Mouse (Mus musculus) lung, embryonic 15.5 days (tissue): Measurements from ENCODE around the gene Cdiptos. TPM values are rescaled to one million over a fixed set of nuclear protein-coding genes. Genes with fewer than 3 reads are reported as not detected.

ENCODE experiments used
- ATAC-seq: fragments of 200-750 bp; cut with Nextera tagmentation; 2 replicates; pipeline ENCODE4 v1.8.0; 2017; ENCODE audit warnings: moderate number of reproducible peaks, borderline replicate concordance; ENCODE audit not compliant: low FRiP score, low TSS enrichment; ENCODE audit errors: extremely low read depth
- H3K27ac ChIP-seq: fragments of 300-500 bp; sonication (generic); 2 replicates; pipeline ENCODE4 v1.5.1; 2015; ENCODE audit warnings: moderate library complexity, mild to moderate bottlenecking, inconsistent platforms
- H3K27me3 ChIP-seq: fragments of 300-500 bp; sonication (generic); 2 replicates; pipeline ENCODE4 v1.6.1; 2015; ENCODE audit warnings: inconsistent platforms
- H3K36me3 ChIP-seq: fragments of 300-500 bp; sonication (generic); 2 replicates; pipeline ENCODE4 v1.6.1; 2015; ENCODE audit warnings: inconsistent platforms
- H3K4me1 ChIP-seq: fragments of 300-500 bp; sonication (generic); 2 replicates; pipeline ENCODE4 v1.6.1; 2015; ENCODE audit warnings: inconsistent platforms
- H3K4me2 ChIP-seq: fragments of 300-500 bp; sonication (generic); 2 replicates; pipeline ENCODE4 v1.6.1; 2015; ENCODE audit warnings: inconsistent platforms, mild to moderate bottlenecking, moderate library complexity
- H3K4me3 ChIP-seq: fragments of 300-500 bp; sonication (generic); 2 replicates; pipeline ENCODE4 v1.5.1; 2015; ENCODE audit warnings: mild to moderate bottlenecking, inconsistent platforms
- H3K9ac ChIP-seq: fragments of 300-500 bp; sonication (generic); 2 replicates; pipeline ENCODE4 v1.6.1; 2015; ENCODE audit warnings: inconsistent platforms
- H3K9me3 ChIP-seq: fragments of 300-500 bp; sonication (generic); 2 replicates; pipeline ENCODE4 v1.6.1; 2016; ENCODE audit warnings: inconsistent platforms
- whole genome bisulfite sequencing: fragments of 180-500 bp; shearing (Covaris S2); methylation state at CpG from one replicate; pipeline ENCODE4 v1.1.7; 2015; 5-methylcytosine and 5-hydroxymethylcytosine counted together
- polyA plus RNA-seq: library from polyadenylated mRNA; unstranded; fragments of >200 nt; fragmentation: Nextera tagmentation; extraction: Ambion mirVana; gene quantifications from 2 replicates; pipeline ENCODE4 v1.2.1, GENCODE M21; 2015

The Cdiptos gene
- 1.3 and 2.1 TPM in 2 replicates for polyA plus RNA-seq

DNA sequence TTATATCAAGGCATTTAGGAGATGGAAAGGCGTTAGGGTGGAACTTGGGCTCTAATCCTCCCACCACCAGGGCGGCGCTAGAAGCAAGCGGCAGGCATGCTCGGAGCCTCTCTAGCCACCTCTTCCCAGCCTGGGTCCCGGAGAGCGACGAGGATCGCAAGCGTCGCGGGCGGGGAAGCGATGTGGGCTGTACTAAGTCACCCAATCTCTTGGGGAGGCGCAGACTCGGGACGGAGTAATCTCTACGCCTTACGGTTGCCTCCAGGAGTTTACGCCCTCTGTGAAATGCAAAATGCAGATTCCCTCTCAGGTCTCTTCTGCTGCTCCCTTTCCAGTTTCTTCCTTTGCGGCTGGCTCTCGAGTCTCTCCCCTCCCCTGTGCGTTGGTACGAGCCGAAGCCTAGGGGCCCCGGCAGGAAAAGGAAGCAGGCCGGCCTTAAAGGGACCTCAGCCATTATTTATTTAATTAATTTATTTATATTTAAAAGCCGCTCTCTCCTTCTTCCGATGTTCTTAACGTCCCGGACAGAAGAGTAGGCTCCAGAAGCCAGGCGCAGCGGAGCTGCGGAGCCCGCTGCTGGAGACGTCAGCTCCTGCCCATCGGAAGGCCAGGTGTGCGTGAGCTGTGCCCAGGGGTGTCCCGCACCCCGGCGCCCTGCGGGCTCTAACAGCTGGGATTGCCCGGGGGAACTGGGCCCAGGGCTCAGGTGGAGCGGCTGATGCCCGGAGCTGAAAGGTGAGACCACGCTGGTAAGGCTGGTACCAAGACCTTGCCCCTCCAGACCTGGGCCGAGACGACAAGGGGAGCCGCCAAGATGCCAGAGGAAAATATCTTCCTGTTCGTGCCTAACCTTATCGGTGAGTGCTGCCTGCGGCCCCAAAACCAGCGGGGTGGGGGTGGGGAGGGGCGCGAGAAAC, at the start of gene Cdiptos:
TSS of gene Cdiptos (minus strand) at position 149 of the 917 bp plus-strand sequence.
- Histone ChIP-seq H3K36me3 (peaks cover 26% of the 10 kb centered on the region; the same call in 1 of the 2 replicates), H3K9me3 (no peaks in the 10 kb centered on the region), H3K4me3 (peak within 1 kb of the TSS; percentile 91), H3K27ac (peak within 1 kb of the TSS; percentile 95), H3K4me1 (peaks cover 17% of the 10 kb centered on the region), H3K27me3 (no peaks in the 10 kb centered on the region), H3K4me2 (peak within 1 kb of the TSS; percentile 71), H3K9ac (peak within 1 kb of the TSS; percentile 99)
- WGBS: under 1% methylated on average over 52 of the region's 55 CpGs
- peak; percentile 96 for ATAC-seq

DNA sequence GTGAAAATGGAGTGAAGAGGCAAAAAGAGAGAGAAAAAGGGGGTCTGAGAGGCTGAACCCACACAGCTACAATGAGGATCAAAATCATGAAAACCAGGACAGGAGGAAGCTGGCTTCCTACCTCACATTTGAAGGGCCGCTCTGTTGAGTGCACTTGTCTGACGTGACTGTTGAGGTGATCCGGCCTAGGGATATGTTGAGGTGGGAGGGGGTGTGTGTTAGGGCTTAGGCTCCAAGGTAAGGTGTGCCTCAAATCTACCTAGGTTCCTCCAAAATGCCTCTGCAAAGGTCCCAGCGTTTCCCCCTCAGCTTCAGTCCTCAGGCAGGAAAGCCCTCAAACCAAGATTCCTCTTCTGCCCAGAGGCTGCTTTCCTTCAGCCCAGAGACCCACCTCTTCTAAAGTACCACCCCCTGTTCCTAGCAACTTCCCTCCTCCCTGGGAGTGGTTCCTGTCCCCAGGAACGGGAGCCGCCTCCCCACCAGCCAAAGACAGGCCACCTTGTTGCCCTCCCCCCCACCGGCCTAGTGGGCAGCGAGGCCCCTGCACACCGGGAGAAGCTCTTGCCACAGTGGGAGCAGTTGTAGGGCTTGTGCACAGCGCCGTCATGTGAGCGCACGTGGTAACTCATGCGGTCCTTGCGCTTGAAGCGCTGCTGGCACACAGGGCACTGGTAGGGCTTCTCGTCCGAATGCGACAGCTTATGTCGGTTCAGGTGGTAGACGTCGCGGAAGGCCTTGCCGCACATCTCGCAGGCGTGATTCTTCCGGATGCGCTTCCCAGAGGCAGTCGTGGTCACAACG, 49.1 kb upstream of the Cdiptos start:
- Histone ChIP-seq H3K27me3 (no peaks in the 10 kb centered on the region), H3K9ac (peak overlapping the region; percentile 98), H3K9me3 (no peaks in the 10 kb centered on the region), H3K4me1 (peaks cover 57% of the 10 kb centered on the region), H3K27ac (peak overlapping the region; percentile 99), H3K4me2 (peak overlapping the region; percentile 80), H3K4me3 (peak overlapping the region; percentile 86), H3K36me3 (peaks cover 43% of the 10 kb centered on the region)
- peak; percentile 11; the same call in 1 of the 2 replicates for ATAC-seq
- WGBS: under 1% methylated on average over 30 of the region's 30 CpGs

DNA sequence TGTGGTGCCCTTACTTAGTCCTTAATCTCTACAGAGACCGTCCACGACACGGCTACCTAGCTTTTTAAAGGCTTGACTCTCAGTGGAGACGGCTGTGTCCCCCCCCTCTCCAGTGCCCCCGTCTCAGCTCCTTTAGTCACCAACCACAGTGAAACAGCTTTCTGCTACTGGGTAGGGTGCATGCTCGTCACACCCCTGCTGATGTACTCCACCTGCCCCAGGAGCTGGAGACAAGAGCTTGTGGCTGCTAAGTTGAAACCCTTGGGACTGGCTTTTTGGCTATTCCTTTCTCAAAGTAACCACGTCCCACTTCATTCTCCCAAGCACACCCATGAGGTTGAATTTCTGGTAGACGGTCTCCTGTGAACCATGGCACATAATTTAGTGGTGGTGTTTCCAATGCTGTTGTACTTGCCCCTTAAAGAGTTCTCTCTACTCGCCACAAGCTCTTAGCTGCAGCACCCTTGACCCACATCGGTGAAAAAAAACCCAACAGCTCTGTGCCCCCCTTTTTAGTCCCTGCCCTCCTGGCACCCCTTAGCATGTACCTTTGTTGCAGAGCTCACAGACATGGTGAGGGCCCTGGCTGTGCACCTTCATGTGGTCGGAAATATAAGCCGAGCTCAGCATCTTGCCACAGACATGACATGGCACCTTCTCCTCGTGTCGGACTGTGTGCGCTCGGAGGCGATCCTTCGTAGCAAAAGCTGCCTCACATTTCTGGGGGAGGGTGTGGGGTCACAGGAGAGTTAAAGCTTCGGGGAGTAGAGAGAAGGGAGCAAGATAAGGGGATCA, 48.2 kb upstream of the Cdiptos start:
- Histone ChIP-seq H3K4me2 (peak overlapping the region; percentile 80), H3K9ac (peak overlapping the region; percentile 98), H3K36me3 (peaks cover 34% of the 10 kb centered on the region), H3K27me3 (no peaks in the 10 kb centered on the region), H3K27ac (0 out of 2 replicates have a peak overlapping the region, but pooled peaks have one; percentile 99), H3K9me3 (no peaks in the 10 kb centered on the region), H3K4me1 (peaks cover 66% of the 10 kb centered on the region), H3K4me3 (peak overlapping the region; percentile 86)
- 19% methylated on average over 19 of the region's 19 CpGs for WGBS
- ATAC-seq: no peak

DNA sequence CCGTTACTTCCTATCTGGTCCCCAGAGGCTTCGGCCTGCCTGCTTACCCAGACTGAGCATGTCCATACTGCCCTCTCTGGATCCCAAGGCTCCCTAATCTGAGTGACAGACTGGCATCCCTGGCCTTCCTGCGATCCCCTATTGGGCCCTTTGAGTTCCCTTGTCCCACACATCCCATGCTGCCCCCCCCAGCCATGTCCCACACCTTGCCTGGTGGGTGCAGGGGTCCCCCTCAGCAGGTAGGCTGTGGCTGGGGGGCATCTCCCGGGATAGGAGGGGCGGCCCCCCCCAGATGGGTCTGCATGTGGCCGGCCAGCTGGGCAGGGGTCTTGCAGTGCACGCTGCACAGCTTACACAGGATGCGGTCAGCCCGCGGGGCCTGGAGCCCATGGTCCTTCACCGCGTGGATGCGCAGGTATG, 47.4 kb upstream of the Cdiptos start:
- Histone ChIP-seq H3K4me3 (peak overlapping the region; percentile 86), H3K27me3 (no peaks in the 10 kb centered on the region), H3K4me1 (peaks cover 72% of the 10 kb centered on the region), H3K27ac (no peak overlapping the region), H3K4me2 (peak overlapping the region; percentile 80), H3K36me3 (peaks cover 26% of the 10 kb centered on the region), H3K9ac (peak overlapping the region; percentile 98), H3K9me3 (no peaks in the 10 kb centered on the region)
- WGBS: 71% methylated on average over 13 of the region's 13 CpGs
- no peak for ATAC-seq

DNA sequence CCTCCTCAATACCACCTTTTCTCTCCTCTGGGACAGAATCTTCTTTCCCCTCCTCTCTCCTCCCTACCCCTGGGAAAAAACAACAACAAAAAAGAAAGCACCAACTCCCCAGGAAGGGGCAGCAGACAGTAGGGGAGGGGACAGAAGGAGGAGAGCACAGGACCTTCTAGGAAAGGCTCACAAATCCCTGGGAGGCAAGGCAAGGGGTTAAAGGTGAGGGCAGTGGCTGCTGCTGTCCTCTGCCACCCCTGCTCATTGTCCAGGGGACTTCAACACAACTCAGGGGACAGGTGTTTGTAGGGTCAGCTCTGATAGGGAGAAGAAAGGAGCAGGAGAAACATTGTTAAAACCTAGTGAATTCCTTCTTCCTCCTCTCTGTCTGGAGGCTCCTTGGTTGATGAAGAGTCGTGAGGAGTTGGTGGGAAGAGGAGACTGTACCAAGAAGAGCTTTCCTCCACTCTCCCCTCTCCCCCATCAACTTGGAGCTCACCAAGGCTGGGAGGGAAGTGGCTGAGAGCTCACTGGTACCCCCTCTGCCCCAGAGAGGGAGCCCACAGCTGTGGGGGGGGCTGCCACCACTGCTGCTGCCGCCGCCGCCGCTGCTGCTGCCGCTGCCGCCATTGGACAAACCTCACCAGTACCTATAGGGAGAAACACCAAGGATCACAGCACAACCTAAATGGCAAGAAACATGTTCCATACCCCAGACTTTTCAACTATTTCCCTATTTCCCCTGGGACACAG, 46.8 kb upstream of the Cdiptos start:
- Histone ChIP-seq H3K9me3 (no peaks in the 10 kb centered on the region), H3K4me2 (peak overlapping the region; percentile 80), H3K27me3 (no peaks in the 10 kb centered on the region), H3K4me1 (peaks cover 72% of the 10 kb centered on the region), H3K9ac (no peak overlapping the region), H3K36me3 (peaks cover 26% of the 10 kb centered on the region), H3K4me3 (no peak overlapping the region), H3K27ac (peak overlapping the region; percentile 42; the same call in 1 of the 2 replicates)
- WGBS: 74% methylated on average over 7 of the region's 7 CpGs
- ATAC-seq: no peak

DNA sequence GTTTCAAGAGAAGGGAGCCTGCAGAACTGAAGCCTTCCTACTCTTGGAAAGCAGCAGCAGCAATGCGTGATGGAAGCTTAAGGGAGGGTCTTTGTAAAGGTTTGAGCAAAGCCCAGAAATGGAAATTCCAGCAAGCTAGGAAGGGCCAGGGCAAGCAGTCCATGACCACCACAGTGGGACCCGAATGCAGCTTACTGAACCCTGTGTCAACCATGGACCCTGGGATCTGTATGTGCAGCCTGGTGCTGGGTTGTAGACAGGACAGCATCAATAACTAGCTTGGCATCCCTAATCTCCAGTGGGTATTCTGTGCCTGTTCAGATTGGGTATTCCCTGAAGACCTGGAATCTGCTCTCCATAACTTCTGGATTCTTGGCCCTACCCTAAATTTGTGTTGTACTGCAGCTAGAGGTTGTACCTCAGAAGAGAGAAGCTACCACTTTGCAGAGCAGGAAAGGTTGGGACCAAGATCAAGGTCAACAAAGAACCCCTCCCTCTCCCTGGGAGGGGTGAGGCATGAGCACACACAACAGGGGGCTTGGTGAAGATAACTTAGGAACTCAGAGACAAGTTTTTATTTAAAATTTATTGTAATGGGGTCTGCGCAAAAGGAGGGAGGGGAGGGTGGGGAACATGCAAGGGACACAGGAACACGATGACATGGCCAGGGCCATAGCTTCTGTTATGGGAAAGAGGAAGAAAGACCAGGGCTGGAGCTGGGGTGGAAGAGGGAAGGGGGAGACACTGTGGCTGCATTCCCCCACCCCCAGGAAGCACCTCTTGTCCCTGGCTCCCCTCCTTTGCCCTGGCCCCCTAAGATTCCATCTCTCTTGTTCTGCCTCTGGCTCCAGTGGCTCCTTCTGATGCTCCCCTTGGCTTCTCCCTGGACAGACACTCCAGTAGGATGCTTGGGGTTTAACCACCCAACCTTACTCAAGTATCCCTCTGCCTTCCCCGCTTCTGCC, 45.9 kb upstream of the Cdiptos start:
- no peaks in the 10 kb centered on the region for H3K9me3 ChIP-seq
- peak overlapping the region; percentile 88 for H3K4me2 ChIP-seq
- peaks cover 26% of the 10 kb centered on the region for H3K36me3 ChIP-seq
- H3K4me1 ChIP-seq: peaks cover 73% of the 10 kb centered on the region
- peak overlapping the region; percentile 56 for H3K9ac ChIP-seq
- ATAC-seq: no peak
- 40% methylated on average over 5 of the region's 5 CpGs for WGBS
- H3K27ac ChIP-seq: peak overlapping the region; percentile 83
- H3K27me3 ChIP-seq: no peaks in the 10 kb centered on the region
- H3K4me3 ChIP-seq: peak overlapping the region; percentile 47

DNA sequence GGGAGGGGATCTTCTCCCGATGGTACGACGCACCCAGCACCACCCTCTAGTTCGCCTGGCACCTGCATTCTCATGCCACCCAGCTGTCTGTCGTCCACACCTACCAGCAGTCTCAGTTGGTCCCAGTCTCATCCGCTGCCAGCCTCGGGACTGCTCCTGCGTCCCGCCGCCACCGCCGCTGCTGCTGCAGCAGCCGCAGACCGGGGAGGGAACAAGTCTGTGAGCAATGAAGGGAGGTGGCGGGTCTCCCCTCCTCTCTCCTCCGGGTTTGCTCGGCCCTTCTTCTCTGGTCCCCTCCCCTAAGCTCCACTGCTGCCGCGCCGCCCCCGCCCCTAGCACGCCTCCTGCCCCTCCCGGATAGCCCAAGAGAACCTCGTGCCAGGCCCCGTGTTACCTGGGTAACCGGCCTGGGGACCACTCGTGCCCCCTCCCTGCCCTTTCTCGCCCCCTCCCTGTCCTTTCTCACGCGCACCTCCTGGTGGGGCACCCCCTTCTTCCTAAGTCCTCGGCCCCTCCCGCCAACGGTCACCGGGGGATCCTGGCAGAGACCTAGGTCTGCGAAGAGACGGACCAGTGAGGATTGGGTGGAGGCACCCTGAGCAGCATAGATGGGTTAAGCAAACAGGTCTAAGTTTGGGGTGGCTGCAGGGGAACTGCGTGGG, 45.1 kb upstream of the Cdiptos start, which contains the start of the genes Gm42742 and Prrt2:
TSS of gene Gm42742 (minus strand) at position 197 of the 662 bp plus-strand sequence.
TSS of gene Prrt2 (minus strand) at position 311 of the 662 bp plus-strand sequence.
- 2% methylated on average over 37 of the region's 37 CpGs for WGBS
- Histone ChIP-seq H3K4me3 (peak within 1 kb of the TSS; percentile 47), H3K9ac (peak within 1 kb of the TSS; percentile 56), H3K27me3 (no peaks in the 10 kb centered on the region), H3K36me3 (peaks cover 26% of the 10 kb centered on the region), H3K4me2 (peak within 1 kb of the TSS; percentile 88), H3K4me1 (peaks cover 74% of the 10 kb centered on the region), H3K27ac (peak within 1 kb of the TSS; percentile 83), H3K9me3 (no peaks in the 10 kb centered on the region)
- ATAC-seq: peak; percentile 39; the same call in 1 of the 2 replicates

DNA sequence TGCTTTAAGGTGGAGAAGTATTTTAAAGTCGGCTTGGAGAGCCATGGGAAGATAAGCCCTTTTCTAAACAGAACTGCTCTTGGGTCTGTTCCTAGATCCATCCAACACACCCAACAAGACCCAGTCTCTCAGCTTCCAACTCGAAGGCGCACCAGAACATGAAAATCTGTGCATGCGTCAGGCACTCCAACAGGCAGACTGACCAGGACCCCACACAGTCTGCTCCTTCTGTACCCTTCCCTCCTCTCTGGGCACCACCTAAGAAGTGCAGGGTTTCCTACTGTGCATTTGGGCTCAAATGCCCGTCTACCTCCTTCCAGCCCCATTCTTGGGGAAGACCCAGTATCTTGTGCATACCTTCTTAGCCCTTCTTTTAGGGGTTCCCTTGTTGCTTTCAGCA, 44.6 kb upstream of the Cdiptos start:
- no peak for ATAC-seq
- Histone ChIP-seq H3K9me3 (no peaks in the 10 kb centered on the region), H3K9ac (peak overlapping the region; percentile 56), H3K36me3 (peaks cover 29% of the 10 kb centered on the region), H3K27ac (peak overlapping the region; percentile 83), H3K27me3 (no peaks in the 10 kb centered on the region), H3K4me1 (peaks cover 79% of the 10 kb centered on the region), H3K4me2 (peak overlapping the region; percentile 88), H3K4me3 (peak overlapping the region; percentile 47)
- 34% methylated on average over 5 of the region's 5 CpGs for WGBS

DNA sequence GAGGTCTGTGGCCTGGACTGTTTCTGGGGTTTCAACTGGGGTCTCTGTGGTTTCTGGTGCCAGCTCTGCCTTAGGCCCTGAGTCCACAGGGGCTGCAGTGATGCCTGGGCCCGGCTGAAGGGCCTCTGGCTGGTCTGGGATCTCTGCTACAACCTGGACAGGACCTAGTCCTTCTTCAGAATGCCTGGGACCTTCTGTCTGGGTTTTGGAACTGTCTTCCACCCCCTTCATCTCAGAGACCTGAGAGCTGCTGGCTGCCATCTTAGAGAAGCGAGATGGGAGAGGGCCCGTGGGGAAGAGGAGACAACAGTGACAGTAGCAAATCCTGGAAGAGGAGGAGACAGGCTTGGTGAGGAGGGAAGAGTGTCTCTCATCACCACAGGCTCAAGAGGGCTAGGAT, 44.1 kb upstream of the Cdiptos start:
- peaks cover 84% of the 10 kb centered on the region for H3K4me1 ChIP-seq
- 64% methylated on average over 3 of the region's 3 CpGs for WGBS
- peak overlapping the region; percentile 47 for H3K4me3 ChIP-seq
- ATAC-seq: no peak
- H3K9ac ChIP-seq: peak overlapping the region; percentile 56
- peak overlapping the region; percentile 88 for H3K4me2 ChIP-seq
- H3K27ac ChIP-seq: peak overlapping the region; percentile 83; the same call in 1 of the 2 replicates
- no peaks in the 10 kb centered on the region for H3K27me3 ChIP-seq
- H3K36me3 ChIP-seq: peaks cover 33% of the 10 kb centered on the region
- no peaks in the 10 kb centered on the region for H3K9me3 ChIP-seq
